Mouse (Mus musculus): ENCODE data around the gene Atg9a.

DNA sequence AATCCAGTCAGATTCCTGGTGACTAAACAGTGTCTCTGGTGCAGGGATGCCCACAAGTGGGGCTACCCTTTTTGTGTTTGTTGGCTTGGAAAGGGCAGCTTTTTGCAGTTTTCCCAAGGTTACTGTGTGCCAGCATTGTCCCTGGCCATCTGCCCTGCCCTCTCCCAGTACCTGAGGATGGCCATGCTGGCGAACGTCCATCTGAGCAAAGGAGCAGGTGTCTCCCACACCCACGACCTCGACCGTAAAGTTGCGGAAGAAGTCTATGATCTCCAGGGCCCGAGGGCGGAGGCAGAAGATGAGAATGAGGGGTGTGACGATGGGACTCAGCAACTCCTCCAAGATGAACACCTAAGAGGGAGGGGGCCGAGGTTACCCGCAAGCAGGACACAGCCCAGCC, 6.5 kb downstream of the Atg9a start:
- TF ChIP-seq POLR2A (IDR thresholded peaks at IDR 0.05; ENCODE audit: control insufficient read depth, extremely low read depth, insufficient read depth, low read length, poor library complexity) = no peak
- TF ChIP-seq CTCF (IDR thresholded peaks at IDR 0.05; ENCODE audit: borderline replicate concordance, control insufficient read depth, extremely low read depth, insufficient read depth, low read length, poor library complexity) = no peak

All from thymus, adult 2 months (tissue).